Mouse (Mus musculus): Measurements from ENCODE around the gene Gclm. TPM values are rescaled to one million over a fixed set of nuclear protein-coding genes. Genes with fewer than 3 reads are reported as not detected.

Gclm gene
- polyA plus RNA-seq, 1 experiment from 2014 or later = 78.6 TPM

- no peaks in the 10 kb centered on the region for H3K4me1 ChIP-seq (ENCODE audit: insufficient read depth)
- H3K27me3 ChIP-seq (ENCODE audit: insufficient read depth, low read length) = no peaks in the 10 kb centered on the region
- H3K9me3 ChIP-seq (ENCODE audit: low read depth, low read length) = no peaks in the 10 kb centered on the region
- WGBS = 41% methylated on average over 5 of the region's 5 CpGs
- H3K36me3 ChIP-seq (ENCODE audit: insufficient read depth) = no peaks in the 10 kb centered on the region
- no peak overlapping the region for H3K4me3 ChIP-seq (ENCODE audit: low read depth, low read length)
- no peak overlapping the region for H3K9ac ChIP-seq
- no peak overlapping the region for H3K27ac ChIP-seq (ENCODE audit: low read depth)
- no peak overlapping the region for H3K4me2 ChIP-seq
- ATAC-seq (ENCODE audit: insufficient read depth) = no peak
- TF ChIP-seq CTCF (IDR thresholded peaks at IDR 0.05; ENCODE audit: low read depth) = no peak
- no peak for DNase-seq
Measured at GRCm38 (mm10) chr3:122202307-122202732, 43.0 kb upstream of the Gclm start.

GRCm38 (mm10) chr3:122203675-122204329 lies 41.6 kb upstream of the Gclm start:
- DNase-seq (no peak), ATAC-seq (ENCODE audit: insufficient read depth) (no peak)
- WGBS = 58% methylated on average over 9 of the region's 9 CpGs
- no peaks in the 10 kb centered on the region for H3K27me3 ChIP-seq (ENCODE audit: insufficient read depth, low read length)
- TF ChIP-seq CTCF (IDR thresholded peaks at IDR 0.05; ENCODE audit: low read depth) = no peak
- no peak overlapping the region for H3K4me2 ChIP-seq
- H3K27ac ChIP-seq (ENCODE audit: low read depth) = no peak overlapping the region
- H3K9ac ChIP-seq = no peak overlapping the region
- no peaks in the 10 kb centered on the region for H3K9me3 ChIP-seq (ENCODE audit: low read depth, low read length)
- no peak overlapping the region for H3K4me3 ChIP-seq (ENCODE audit: low read depth, low read length)
- no peaks in the 10 kb centered on the region for H3K36me3 ChIP-seq (ENCODE audit: insufficient read depth)
- no peaks in the 10 kb centered on the region for H3K4me1 ChIP-seq (ENCODE audit: insufficient read depth)

GRCm38 (mm10) chr3:122205753-122206152 lies 39.6 kb upstream of the Gclm start:
- H3K4me3 ChIP-seq (ENCODE audit: low read depth, low read length) = no peak overlapping the region
- 87% methylated on average over 6 of the region's 6 CpGs for WGBS

GRCm38 (mm10) chr3:122206279-122207070 lies 38.9 kb upstream of the Gclm start:
- DNase-seq (no peak), ATAC-seq (ENCODE audit: insufficient read depth) (no peak)
- no peak overlapping the region for H3K4me2 ChIP-seq
- no peaks in the 10 kb centered on the region for H3K9me3 ChIP-seq (ENCODE audit: low read depth, low read length)
- TF ChIP-seq CTCF (IDR thresholded peaks at IDR 0.05; ENCODE audit: low read depth) = no peak
- no peaks in the 10 kb centered on the region for H3K27me3 ChIP-seq (ENCODE audit: insufficient read depth, low read length)
- H3K27ac ChIP-seq (ENCODE audit: low read depth) = no peak overlapping the region
- H3K36me3 ChIP-seq (ENCODE audit: insufficient read depth) = no peaks in the 10 kb centered on the region
- H3K9ac ChIP-seq = no peak overlapping the region
- WGBS = 69% methylated on average over 8 of the region's 8 CpGs
- H3K4me1 ChIP-seq (ENCODE audit: insufficient read depth) = peaks cover 4% of the 10 kb centered on the region; the same call in 1 of the 2 replicates
- no peak overlapping the region for H3K4me3 ChIP-seq (ENCODE audit: low read depth, low read length)

More at GRCm38 (mm10) chr3:122205753-122206152, 39.6 kb upstream of the Gclm start:
- no peaks in the 10 kb centered on the region for H3K9me3 ChIP-seq (ENCODE audit: low read depth, low read length)
- no peak overlapping the region for H3K9ac ChIP-seq
- no peak overlapping the region for H3K27ac ChIP-seq (ENCODE audit: low read depth)
- H3K4me1 ChIP-seq (ENCODE audit: insufficient read depth) = peaks cover 4% of the 10 kb centered on the region; the same call in 1 of the 2 replicates
- no peaks in the 10 kb centered on the region for H3K27me3 ChIP-seq (ENCODE audit: insufficient read depth, low read length)
- H3K4me2 ChIP-seq = no peak overlapping the region
- no peak for TF ChIP-seq CTCF (IDR thresholded peaks at IDR 0.05; ENCODE audit: low read depth)
- no peaks in the 10 kb centered on the region for H3K36me3 ChIP-seq (ENCODE audit: insufficient read depth)
- DNase-seq (no peak), ATAC-seq (ENCODE audit: insufficient read depth) (no peak)

- ATAC-seq (ENCODE audit: insufficient read depth) (no peak), DNase-seq (no peak)
- H3K4me2 ChIP-seq = no peak overlapping the region
- no peaks in the 10 kb centered on the region for H3K27me3 ChIP-seq (ENCODE audit: insufficient read depth, low read length)
- WGBS = 83% methylated on average over 6 of the region's 6 CpGs
- no peaks in the 10 kb centered on the region for H3K9me3 ChIP-seq (ENCODE audit: low read depth, low read length)
- no peak for TF ChIP-seq CTCF (IDR thresholded peaks at IDR 0.05; ENCODE audit: low read depth)
- peaks cover 4% of the 10 kb centered on the region; the same call in 1 of the 2 replicates for H3K4me1 ChIP-seq (ENCODE audit: insufficient read depth)
- no peak overlapping the region for H3K4me3 ChIP-seq (ENCODE audit: low read depth, low read length)
- H3K9ac ChIP-seq = no peak overlapping the region
- H3K27ac ChIP-seq (ENCODE audit: low read depth) = no peak overlapping the region
- H3K36me3 ChIP-seq (ENCODE audit: insufficient read depth) = no peaks in the 10 kb centered on the region
Measured at GRCm38 (mm10) chr3:122207766-122208165, 37.6 kb upstream of the Gclm start.

- H3K4me1 ChIP-seq (ENCODE audit: insufficient read depth) = peaks cover 4% of the 10 kb centered on the region; the same call in 1 of the 2 replicates
- no peak overlapping the region for H3K9ac ChIP-seq
- DNase-seq (no peak), ATAC-seq (ENCODE audit: insufficient read depth) (no peak)
- H3K4me2 ChIP-seq = no peak overlapping the region
- TF ChIP-seq CTCF (IDR thresholded peaks at IDR 0.05; ENCODE audit: low read depth) = no peak
- no peaks in the 10 kb centered on the region for H3K9me3 ChIP-seq (ENCODE audit: low read depth, low read length)
- H3K4me3 ChIP-seq (ENCODE audit: low read depth, low read length) = no peak overlapping the region
- no peaks in the 10 kb centered on the region for H3K36me3 ChIP-seq (ENCODE audit: insufficient read depth)
- 69% methylated on average over 15 of the region's 15 CpGs for WGBS
- H3K27ac ChIP-seq (ENCODE audit: low read depth) = no peak overlapping the region
- no peaks in the 10 kb centered on the region for H3K27me3 ChIP-seq (ENCODE audit: insufficient read depth, low read length)
Measured at GRCm38 (mm10) chr3:122208296-122209225, 36.8 kb upstream of the Gclm start.

All from lung, embryonic 14.5 days (tissue).